Mouse (Mus musculus) gastrocnemius, postnatal 14 days (tissue): ENCODE results near the gene Klk10. TPM values are rescaled to one million over a fixed set of nuclear protein-coding genes. Genes with fewer than 3 reads are reported as not detected.
A peak's percentile ranks its signal among the peaks of the same experiment; 100 is the strongest.

ENCODE experiments used
- DNase-seq: peaks from one replicate; pipeline ENCODE4 v3.0.0; 2021; ENCODE audit warnings: mixed read lengths
- intact Hi-C: fragments of 180-260 bp; cut with DNase I; formaldehyde crosslinking; loops from one replicate; pipeline ENCODE4 v1.15.1; 2025; ENCODE audit warnings: low total_unique reads
- long read RNA-seq, 2 experiments: library from polyadenylated mRNA; stranded (forward); transcript quantifications; one replicate each; pipeline ENCODE4 v2.0.0; 2021
- total RNA-seq, 2 experiments: library from RNA; stranded (reverse); gene quantifications; 2 replicates each; pipeline ENCODE4 v1.2.3; 2021

Gene Klk10
- total RNA-seq = under 1 TPM in 1 of 2 experiments, not detected in 1; 0.22 TPM
- long read RNA-seq, experiment 1 = 0 reads
- long read RNA-seq, experiment 2 = 0 reads

- no peak for DNase-seq
- intact Hi-C loops = loop anchor here (5.0 kb wide), 1 partner anchor 98 kb away; no protein-coding TSS in a partner anchor
Observed at GRCm38 (mm10) chr7:43780746-43781145, at the start of gene Klk10. Gene Klk10, plus strand, starts transcription at chr7:43781035.

- DNase-seq = no peak
- intact Hi-C loops = no loop called here
Observed at GRCm38 (mm10) chr7:43747788-43748187, 33.0 kb upstream of the Klk10 start.

- intact Hi-C loops = no loop called here
- no peak for DNase-seq
Observed at GRCm38 (mm10) chr7:43752806-43753205, 28.0 kb upstream of the Klk10 start.

GRCm38 (mm10) chr7:43766484-43766883, 14.4 kb upstream of the Klk10 start:
- intact Hi-C loops = no loop called here
- DNase-seq = no peak

GRCm38 (mm10) chr7:43768597-43768996, 12.2 kb upstream of the Klk10 start, which contains the start of gene Klk12:
Gene Klk12, plus strand, starts transcription at chr7:43768897.
- DNase-seq = no peak
- intact Hi-C loops = no loop called here

- intact Hi-C loops = no loop called here
Observed at GRCm38 (mm10) chr7:43769636-43770035, 11.2 kb upstream of the Klk10 start.

GRCm38 (mm10) chr7:43770701-43771100, 10.1 kb upstream of the Klk10 start:
- intact Hi-C loops = no loop called here
- DNase-seq = no peak

More at GRCm38 (mm10) chr7:43769636-43770035, 11.2 kb upstream of the Klk10 start:
- DNase-seq = no peak

GRCm38 (mm10) chr7:43771916-43772315, 8.9 kb upstream of the Klk10 start:
- DNase-seq = no peak
- intact Hi-C loops = no loop called here

GRCm38 (mm10) chr7:43772901-43773300, 7.9 kb upstream of the Klk10 start:
- no peak for DNase-seq
- intact Hi-C loops = no loop called here

GRCm38 (mm10) chr7:43774364-43774763, 6.5 kb upstream of the Klk10 start, which contains the start of gene Klk11:
Gene Klk11, plus strand, starts transcription at chr7:43774604.
- intact Hi-C loops = no loop called here
- DNase-seq = no peak

GRCm38 (mm10) chr7:43774802-43775201, 6.0 kb upstream of the Klk10 start:
- no peak for DNase-seq
- intact Hi-C loops = no loop called here

GRCm38 (mm10) chr7:43775311-43776057, 5.4 kb upstream of the Klk10 start:
- intact Hi-C loops = no loop called here
- DNase-seq = no peak

GRCm38 (mm10) chr7:43776506-43776905, 4.3 kb upstream of the Klk10 start:
- intact Hi-C loops = no loop called here
- DNase-seq = no peak

GRCm38 (mm10) chr7:43777423-43777822, 3.4 kb upstream of the Klk10 start:
- no peak for DNase-seq
- intact Hi-C loops = no loop called here

GRCm38 (mm10) chr7:43778176-43778970, 2.5 kb upstream of the Klk10 start:
- intact Hi-C loops = no loop called here
- DNase-seq = no peak

GRCm38 (mm10) chr7:43780241-43780640, 594 bp upstream of the Klk10 start:
- DNase-seq = no peak
- intact Hi-C loops = loop anchor here (5.0 kb wide), 1 partner anchor 98 kb away; no protein-coding TSS in a partner anchor

- DNase-seq = no peak
- intact Hi-C loops = loop anchor here (5.0 kb wide), 1 partner anchor 99 kb away; no protein-coding TSS in a partner anchor
Observed at GRCm38 (mm10) chr7:43781541-43781940, 706 bp downstream of the Klk10 start.

GRCm38 (mm10) chr7:43782275-43783265, 1.7 kb downstream of the Klk10 start:
- DNase-seq = peak; percentile 74
- intact Hi-C loops = loop anchor here (5.0 kb wide), 1 partner anchor 100 kb away; no protein-coding TSS in a partner anchor

GRCm38 (mm10) chr7:43785286-43785685, 4.5 kb downstream of the Klk10 start:
- intact Hi-C loops = no loop called here
- DNase-seq = no peak
